Mouse (Mus musculus): Measurements from ENCODE around the gene Tex19.2.
"Not testable (repeated sequence)": the region's sequence is repeated elsewhere in the genome, so short reads cannot be mapped to it uniquely, and the experiment has no call there.

Gene Tex19.2

GRCm38 (mm10) chr11:121111601-121112000, 6.9 kb downstream of the Tex19.2 start:
- DNase-seq (ENCODE audit: low read depth, low spot score): no peak

GRCm38 (mm10) chr11:121111051-121111450, 7.4 kb downstream of the Tex19.2 start:
- no peak for DNase-seq (ENCODE audit: low read depth, low spot score)

- peak; percentile 23 for DNase-seq (ENCODE audit: low read depth, low spot score)
Observed at GRCm38 (mm10) chr11:121109986-121110385, 8.5 kb downstream of the Tex19.2 start.

- no peak for DNase-seq (ENCODE audit: low read depth, low spot score)
Observed at GRCm38 (mm10) chr11:121108061-121108460, 10.4 kb downstream of the Tex19.2 start.

- DNase-seq (ENCODE audit: low read depth, low spot score): not testable (repeated sequence)
Observed at GRCm38 (mm10) chr11:121107242-121107641, 11.2 kb downstream of the Tex19.2 start.

GRCm38 (mm10) chr11:121101124-121101805, 17.2 kb downstream of the Tex19.2 start:
- DNase-seq (ENCODE audit: low read depth, low spot score): no peak

GRCm38 (mm10) chr11:121100692-121101091, 17.8 kb downstream of the Tex19.2 start:
- no peak for DNase-seq (ENCODE audit: low read depth, low spot score)

- no peak for DNase-seq (ENCODE audit: low read depth, low spot score)
Observed at GRCm38 (mm10) chr11:121099762-121100161, 18.7 kb downstream of the Tex19.2 start.

GRCm38 (mm10) chr11:121092606-121093585, 25.6 kb downstream of the Tex19.2 start:
- DNase-seq (ENCODE audit: low read depth, low spot score): no peak

GRCm38 (mm10) chr11:121090943-121091342, 27.5 kb downstream of the Tex19.2 start:
- DNase-seq (ENCODE audit: low read depth, low spot score): no peak

GRCm38 (mm10) chr11:121089756-121090546, 28.5 kb downstream of the Tex19.2 start:
- no peak for DNase-seq (ENCODE audit: low read depth, low spot score)

GRCm38 (mm10) chr11:121088997-121089396, 29.5 kb downstream of the Tex19.2 start:
- no peak for DNase-seq (ENCODE audit: low read depth, low spot score)

GRCm38 (mm10) chr11:121086296-121086695, 32.2 kb downstream of the Tex19.2 start:
- no peak for DNase-seq (ENCODE audit: low read depth, low spot score)

GRCm38 (mm10) chr11:121085181-121085580, 33.3 kb downstream of the Tex19.2 start:
- DNase-seq (ENCODE audit: low read depth, low spot score): no peak

GRCm38 (mm10) chr11:121082857-121083500, 35.5 kb downstream of the Tex19.2 start:
- no peak for DNase-seq (ENCODE audit: low read depth, low spot score)

GRCm38 (mm10) chr11:121082250-121082649, 36.2 kb downstream of the Tex19.2 start:
- DNase-seq (ENCODE audit: low read depth, low spot score): no peak

- no peak for DNase-seq (ENCODE audit: low read depth, low spot score)
Observed at GRCm38 (mm10) chr11:121081120-121081519, 37.4 kb downstream of the Tex19.2 start, which contains the start of gene Sectm1a. TSS of gene Sectm1a (minus strand) at chr11:121081220.

GRCm38 (mm10) chr11:121080330-121080729, 38.1 kb downstream of the Tex19.2 start:
- DNase-seq (ENCODE audit: low read depth, low spot score): no peak

GRCm38 (mm10) chr11:121075655-121076054, 42.8 kb downstream of the Tex19.2 start:
- DNase-seq (ENCODE audit: low read depth, low spot score): no peak

- not testable (repeated sequence) for DNase-seq (ENCODE audit: low read depth, low spot score)
Observed at GRCm38 (mm10) chr11:121069662-121070061, 48.8 kb downstream of the Tex19.2 start.

GRCm38 (mm10) chr11:121067895-121068294, 50.6 kb downstream of the Tex19.2 start:
- DNase-seq (ENCODE audit: low read depth, low spot score): no peak
